Mouse (Mus musculus) cortical plate, adult 2 months (tissue): ENCODE results near the gene Epha1. TPM values are rescaled to one million over a fixed set of nuclear protein-coding genes. Genes with fewer than 3 reads are reported as not detected.

Experiments
- H3K27ac ChIP-seq: fragments of 200-500 bp; 2 replicates; pipeline ENCODE4 v1.5.1; 2012; ENCODE audit warnings: low read length, control low read depth, inconsistent platforms; ENCODE audit not compliant: insufficient read depth
- H3K4me1 ChIP-seq: fragments of 200-500 bp; 2 replicates; pipeline ENCODE4 v1.6.1; 2011; ENCODE audit warnings: low read length; ENCODE audit not compliant: control insufficient read depth, insufficient read depth
- H3K4me3 ChIP-seq: fragments of 200-500 bp; 2 replicates; pipeline ENCODE4 v1.5.1; 2011; ENCODE audit warnings: mild to moderate bottlenecking, low read length, control low read depth; ENCODE audit not compliant: insufficient read depth
- CTCF ChIP-seq: fragments of 200-500 bp; IDR thresholded peaks from 2 replicates; pipeline ENCODE4 v1.5.1; 2011; ENCODE audit warnings: mild to moderate bottlenecking, control low read depth, low read length; ENCODE audit not compliant: insufficient read depth; ENCODE audit errors: extremely low read depth
- POLR2A ChIP-seq: fragments of 200-500 bp; IDR thresholded peaks from 2 replicates; pipeline ENCODE4 v1.6.1; 2011; ENCODE audit warnings: mild to moderate bottlenecking, low read length, control low read depth; ENCODE audit not compliant: insufficient read depth; ENCODE audit errors: extremely low read depth
- polyA plus RNA-seq: library from polyadenylated mRNA; depleted of rRNA; stranded (reverse); fragments of >200 nt; gene quantifications from 2 replicates; pipeline ENCODE4 v1.2.3, GENCODE M21; 2012

Epha1 gene
- polyA plus RNA-seq, 1 experiment: 0.23 TPM

DNA sequence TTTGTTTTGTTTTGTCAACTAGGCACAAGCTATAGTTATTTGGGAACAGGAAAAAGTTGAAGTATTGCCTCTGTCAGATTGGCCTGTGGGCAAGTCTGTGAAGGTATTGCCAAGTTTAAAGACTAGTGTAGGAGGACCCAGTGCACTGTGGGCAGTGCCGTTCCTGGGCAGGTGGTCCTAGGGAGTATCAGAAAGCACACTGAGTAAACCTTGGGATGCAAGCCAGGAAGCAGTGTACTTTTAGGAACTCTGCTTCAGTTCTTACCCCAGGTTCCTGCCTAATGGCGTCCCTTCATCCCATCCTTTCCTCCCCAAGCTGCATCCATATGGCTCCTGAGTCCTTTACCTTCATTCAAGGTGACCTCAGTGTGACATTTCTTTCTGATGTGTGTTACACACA is 2.1 kb upstream of the Epha1 start:
- Histone ChIP-seq H3K27ac (no peak overlapping the region), H3K4me1 (no peaks in the 10 kb centered on the region; the same call in 1 of the 2 replicates), H3K4me3 (no peak overlapping the region)
- TF ChIP-seq CTCF: no peak
- no peak for TF ChIP-seq POLR2A

DNA sequence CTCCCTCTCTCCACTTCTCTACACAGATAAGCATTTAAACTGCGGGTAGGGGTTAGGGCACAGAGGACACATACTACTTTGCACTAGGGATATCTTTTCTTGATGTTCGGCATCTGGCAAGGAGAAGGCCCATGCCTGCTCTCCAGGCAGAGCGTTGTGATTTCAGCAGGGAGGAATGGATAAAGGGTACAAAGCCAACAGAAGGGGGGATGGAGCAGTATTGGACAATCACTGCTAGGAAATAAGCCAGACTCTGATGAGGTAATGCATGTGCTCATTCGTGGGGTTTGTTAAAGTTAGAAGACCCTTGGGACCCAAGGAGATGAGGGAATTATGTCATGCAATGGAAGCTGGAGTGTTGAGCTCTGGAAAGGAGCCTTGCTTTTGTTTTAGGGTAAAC is 1.6 kb upstream of the Epha1 start:
- Histone ChIP-seq H3K4me1 (no peaks in the 10 kb centered on the region; the same call in 1 of the 2 replicates), H3K27ac (no peak overlapping the region), H3K4me3 (no peak overlapping the region)
- TF ChIP-seq POLR2A (no peak), CTCF (no peak)

DNA sequence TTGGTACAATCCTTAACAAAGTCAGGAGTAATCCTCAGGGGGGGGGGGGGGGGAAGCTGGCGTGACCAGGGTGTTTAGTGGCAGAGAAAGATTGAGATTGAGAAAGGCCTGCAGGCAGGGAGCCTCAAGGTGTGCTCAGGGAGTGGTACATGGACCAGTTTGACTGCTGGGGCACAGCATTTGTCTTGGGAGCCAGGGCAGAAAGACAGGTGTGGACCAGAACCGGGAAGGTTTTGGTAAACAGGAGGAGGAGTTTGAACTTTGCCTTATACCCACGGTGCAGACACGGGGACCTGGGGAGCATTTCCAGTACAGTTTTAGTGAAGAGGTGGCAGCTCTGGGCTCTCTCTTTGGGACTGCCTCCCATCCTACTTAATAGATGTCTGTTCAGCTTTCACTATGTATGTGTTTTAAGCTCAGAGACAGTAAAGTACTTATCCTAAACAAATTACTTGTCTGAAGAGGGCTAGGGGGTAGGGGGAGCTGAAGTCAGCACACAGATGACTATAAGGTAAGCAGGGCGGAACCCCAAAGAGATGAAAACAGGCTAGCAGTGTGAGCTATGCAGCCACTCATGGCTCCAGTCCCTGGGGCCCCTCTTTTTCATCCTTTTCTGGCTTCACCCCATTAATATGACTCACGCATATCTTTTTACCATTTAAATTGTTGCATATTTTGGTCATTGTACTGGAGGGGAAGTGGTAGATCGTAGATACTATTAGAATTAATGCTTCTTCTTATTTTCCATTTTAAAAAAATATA is 782 bp upstream of the Epha1 start:
- TF ChIP-seq POLR2A: no peak
- TF ChIP-seq CTCF: no peak
- H3K4me1 ChIP-seq: no peaks in the 10 kb centered on the region; the same call in 1 of the 2 replicates
- no peak overlapping the region for H3K4me3 ChIP-seq
- H3K27ac ChIP-seq: no peak overlapping the region

DNA sequence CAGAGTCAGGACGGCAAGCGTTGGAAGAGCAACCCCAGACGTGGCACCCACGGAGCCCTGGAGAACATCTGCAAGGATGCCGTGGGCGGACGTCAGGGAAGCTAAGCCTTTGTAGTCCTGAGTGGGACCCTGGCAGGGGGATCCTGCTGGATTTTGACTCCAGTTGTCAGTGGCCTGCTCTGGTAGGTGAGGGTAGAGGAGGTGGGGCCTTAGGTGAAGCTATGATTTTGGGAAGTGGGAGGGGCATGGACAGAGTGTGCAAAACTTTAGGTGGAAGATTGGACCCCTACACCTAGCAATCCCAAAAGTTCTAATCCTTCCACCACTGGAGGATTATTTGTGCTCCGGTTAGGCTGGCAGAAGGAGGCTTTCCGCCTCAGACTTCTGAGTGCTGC is 650 bp downstream of the Epha1 start:
- H3K4me3 ChIP-seq: no peak overlapping the region
- TF ChIP-seq CTCF: no peak
- no peak for TF ChIP-seq POLR2A
- H3K4me1 ChIP-seq: no peaks in the 10 kb centered on the region; the same call in 1 of the 2 replicates
- H3K27ac ChIP-seq: no peak overlapping the region

DNA sequence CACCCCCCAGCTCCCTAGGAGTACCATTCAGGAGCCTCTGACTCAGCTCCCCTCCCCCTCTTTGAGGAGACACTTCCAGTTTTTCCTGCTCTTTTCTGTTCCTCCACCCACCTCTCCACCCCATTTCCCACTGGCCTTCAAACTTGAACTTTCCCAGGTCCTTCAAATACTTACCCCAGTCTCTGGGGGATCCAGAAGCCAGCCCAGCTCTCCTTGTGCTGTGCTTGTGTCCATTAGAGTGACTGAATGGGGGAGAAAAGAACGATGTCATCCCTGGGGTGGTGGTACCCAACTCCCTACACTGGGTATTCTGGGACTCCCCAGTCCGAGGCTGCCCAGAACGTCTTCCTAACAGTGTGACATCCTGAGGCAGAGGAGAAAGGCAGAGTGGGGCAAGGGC is 1.1 kb downstream of the Epha1 start:
- Histone ChIP-seq H3K4me3 (no peak overlapping the region), H3K4me1 (no peaks in the 10 kb centered on the region; the same call in 1 of the 2 replicates), H3K27ac (no peak overlapping the region)
- no peak for TF ChIP-seq POLR2A
- TF ChIP-seq CTCF: no peak

DNA sequence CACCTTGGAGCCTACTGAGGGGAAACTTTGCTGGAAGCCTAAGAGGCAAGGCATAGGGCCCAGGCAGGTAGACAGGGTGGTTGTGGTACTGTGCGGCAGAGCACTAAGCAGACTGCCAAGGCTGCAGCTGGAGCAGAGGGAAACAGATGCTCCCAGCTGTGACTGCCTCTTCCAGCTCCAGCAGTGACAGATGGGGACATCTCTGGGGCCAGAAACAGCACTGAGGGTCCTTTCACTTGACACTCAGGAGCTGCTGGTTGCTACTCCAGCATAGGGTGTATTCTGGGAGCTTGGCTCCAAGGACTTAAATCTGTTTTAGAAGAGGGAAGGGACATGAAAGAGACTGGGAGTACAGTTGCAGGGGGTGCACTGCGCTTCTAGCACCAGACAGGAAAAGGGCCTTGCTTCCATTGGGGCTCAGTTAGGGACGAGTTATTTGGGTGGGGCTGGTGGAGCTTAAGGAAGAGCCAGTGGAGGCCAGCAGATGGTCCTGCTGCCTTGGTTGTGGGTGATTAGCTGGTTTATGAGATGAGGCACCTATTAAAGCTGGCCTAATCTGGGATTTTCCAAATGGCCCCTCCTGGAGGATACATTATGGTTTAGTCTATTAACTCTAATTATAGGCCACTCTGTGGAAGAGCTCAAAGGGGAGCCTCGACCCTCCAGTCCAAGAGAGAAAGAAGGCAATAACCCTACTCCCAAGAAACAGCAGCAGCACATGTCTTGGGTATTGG is 2.3 kb downstream of the Epha1 start:
- no peak overlapping the region for H3K4me3 ChIP-seq
- no peak overlapping the region for H3K27ac ChIP-seq
- H3K4me1 ChIP-seq: no peaks in the 10 kb centered on the region; the same call in 1 of the 2 replicates
- TF ChIP-seq CTCF: no peak
- no peak for TF ChIP-seq POLR2A

DNA sequence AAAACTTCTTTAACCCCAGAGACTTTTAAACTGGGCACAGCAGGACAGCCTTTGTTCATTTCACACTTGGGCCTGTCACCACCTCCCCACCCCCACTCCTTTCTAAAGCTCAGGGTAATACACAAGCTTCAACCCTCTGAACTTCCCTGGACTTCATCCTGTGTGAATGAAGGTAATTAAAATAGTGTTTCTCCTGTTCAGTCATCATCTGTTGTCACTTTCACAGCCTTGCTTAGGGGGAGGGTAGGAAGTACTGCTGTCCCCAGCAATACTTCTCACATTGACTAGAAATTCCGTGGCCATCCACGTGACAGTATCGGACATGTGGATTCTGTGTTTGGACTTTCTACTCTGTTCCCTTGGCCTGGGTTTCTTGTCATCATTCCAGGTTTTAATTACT is 3.2 kb downstream of the Epha1 start:
- Histone ChIP-seq H3K27ac (no peak overlapping the region), H3K4me3 (no peak overlapping the region), H3K4me1 (no peaks in the 10 kb centered on the region; the same call in 1 of the 2 replicates)
- TF ChIP-seq CTCF: no peak
- TF ChIP-seq POLR2A: no peak

DNA sequence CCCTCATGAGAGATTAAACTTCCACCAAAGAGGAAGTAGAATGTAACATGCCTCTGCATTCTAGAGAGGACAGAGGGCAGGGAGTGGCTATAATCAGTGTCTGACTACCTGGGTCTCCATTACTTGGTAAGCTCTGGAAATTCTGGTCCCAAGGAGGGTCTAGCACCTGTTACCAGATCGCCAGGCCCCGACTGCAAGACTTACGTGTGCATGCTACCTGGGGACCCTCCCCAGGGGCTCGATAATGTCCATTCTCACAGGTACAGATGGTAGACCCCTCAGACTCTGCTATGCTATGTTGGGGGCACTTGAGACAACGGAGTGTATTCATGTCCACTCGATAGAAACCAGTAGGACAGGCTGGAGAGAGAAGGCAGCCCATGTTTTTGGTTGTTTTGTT is 7.9 kb downstream of the Epha1 start:
- Histone ChIP-seq H3K4me1 (no peaks in the 10 kb centered on the region), H3K4me3 (no peak overlapping the region), H3K27ac (no peak overlapping the region)
- TF ChIP-seq CTCF (no peak), POLR2A (no peak)

DNA sequence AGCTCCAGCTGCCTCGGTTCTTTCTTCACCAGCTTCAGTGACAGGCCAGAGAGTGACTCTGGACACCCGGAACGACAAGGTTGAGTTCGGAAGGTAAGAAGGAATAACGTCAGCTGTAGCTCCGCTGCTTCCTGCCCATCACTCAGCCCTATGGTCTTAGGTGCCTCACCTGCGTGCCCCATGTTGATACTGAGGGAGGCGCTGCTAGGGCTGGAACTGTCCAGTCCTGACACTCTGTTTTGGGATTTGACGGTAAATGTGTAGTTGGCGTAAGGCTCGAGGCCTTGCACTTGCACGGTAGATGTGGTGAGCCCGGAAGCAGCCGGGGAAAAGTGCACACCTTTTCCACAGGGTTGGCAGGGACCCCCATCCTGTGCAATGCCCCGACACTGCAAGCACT is 8.5 kb downstream of the Epha1 start:
- Histone ChIP-seq H3K4me3 (no peak overlapping the region), H3K27ac (no peak overlapping the region), H3K4me1 (no peaks in the 10 kb centered on the region)
- no peak for TF ChIP-seq POLR2A
- no peak for TF ChIP-seq CTCF

DNA sequence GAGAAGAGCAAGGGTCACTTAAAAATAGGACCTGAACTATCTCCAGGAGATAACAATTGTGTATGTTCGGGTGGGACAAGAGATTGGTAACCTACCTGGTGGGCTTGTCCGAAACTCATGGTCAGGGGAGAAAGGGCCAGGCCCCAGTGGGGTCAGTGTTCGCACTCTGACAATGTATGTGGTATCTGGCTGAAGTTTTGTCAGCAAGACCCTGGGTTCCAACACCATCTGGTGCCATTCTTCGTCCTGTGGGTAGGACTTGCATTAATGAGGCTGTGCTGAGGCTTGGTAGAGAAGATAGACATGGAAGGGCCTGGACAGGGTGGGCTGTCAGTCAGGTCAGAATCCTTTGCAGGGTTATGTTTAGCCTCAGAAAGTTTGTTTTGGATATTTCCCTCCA is 9.0 kb downstream of the Epha1 start:
- no peaks in the 10 kb centered on the region for H3K4me1 ChIP-seq
- TF ChIP-seq POLR2A (no peak), CTCF (no peak)
- no peak overlapping the region for H3K4me3 ChIP-seq

More for the DNA sequence above, 9.0 kb downstream of the Epha1 start:
- no peak overlapping the region for H3K27ac ChIP-seq
